Mouse (Mus musculus) kidney, postnatal 14 days (tissue): ENCODE measurements around the gene I830077J02Rik.

Experiments used
- DNase-seq: peaks from one replicate; pipeline ENCODE4 v3.0.0; 2022; ENCODE audit warnings: mixed read lengths

Gene I830077J02Rik

DNA sequence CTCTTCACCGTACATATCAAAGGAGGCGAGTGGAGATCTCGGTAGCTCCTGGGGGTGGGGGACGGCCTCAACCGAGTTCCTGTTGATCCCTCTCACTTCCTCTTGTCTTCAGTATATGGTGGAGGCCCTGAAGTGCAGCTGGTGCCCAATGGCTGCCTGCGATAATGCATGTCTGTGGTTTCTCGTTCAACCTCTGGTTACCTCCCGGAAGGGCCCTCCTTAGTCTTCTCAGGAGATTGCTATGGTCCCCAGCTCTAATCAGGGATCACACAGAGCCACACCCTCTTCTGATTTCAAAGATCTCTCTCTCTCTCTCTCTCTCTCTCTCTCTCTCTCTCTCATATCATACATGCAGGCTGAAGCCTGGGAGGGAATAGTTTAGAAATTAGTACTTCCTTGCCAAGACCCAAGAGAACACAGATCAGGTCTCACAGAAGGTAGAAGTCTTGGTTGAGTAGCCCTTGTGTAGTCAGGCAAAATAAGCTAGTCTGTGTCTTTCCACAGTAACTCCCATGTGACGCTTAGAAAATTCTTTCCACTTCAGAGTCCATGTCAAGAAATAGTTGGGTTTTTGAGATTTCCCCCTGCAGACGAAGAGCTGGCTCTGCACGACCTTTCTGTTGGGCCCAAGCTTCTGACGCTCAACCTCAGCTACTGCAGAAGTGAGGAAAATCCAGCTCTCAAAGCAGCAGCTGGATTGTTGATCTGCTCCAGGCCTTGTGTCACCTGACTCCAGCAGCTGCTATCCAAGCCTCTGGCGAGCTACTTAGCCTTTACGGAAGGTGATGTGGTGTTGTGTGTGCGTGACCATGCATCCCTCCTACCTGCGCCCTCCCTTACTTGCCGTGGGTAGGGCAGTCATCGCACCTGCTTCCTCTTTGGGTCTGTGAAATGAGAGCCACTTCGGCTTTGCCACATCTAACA lies 39.6 kb downstream of the I830077J02Rik start:
- no peak for DNase-seq

DNA sequence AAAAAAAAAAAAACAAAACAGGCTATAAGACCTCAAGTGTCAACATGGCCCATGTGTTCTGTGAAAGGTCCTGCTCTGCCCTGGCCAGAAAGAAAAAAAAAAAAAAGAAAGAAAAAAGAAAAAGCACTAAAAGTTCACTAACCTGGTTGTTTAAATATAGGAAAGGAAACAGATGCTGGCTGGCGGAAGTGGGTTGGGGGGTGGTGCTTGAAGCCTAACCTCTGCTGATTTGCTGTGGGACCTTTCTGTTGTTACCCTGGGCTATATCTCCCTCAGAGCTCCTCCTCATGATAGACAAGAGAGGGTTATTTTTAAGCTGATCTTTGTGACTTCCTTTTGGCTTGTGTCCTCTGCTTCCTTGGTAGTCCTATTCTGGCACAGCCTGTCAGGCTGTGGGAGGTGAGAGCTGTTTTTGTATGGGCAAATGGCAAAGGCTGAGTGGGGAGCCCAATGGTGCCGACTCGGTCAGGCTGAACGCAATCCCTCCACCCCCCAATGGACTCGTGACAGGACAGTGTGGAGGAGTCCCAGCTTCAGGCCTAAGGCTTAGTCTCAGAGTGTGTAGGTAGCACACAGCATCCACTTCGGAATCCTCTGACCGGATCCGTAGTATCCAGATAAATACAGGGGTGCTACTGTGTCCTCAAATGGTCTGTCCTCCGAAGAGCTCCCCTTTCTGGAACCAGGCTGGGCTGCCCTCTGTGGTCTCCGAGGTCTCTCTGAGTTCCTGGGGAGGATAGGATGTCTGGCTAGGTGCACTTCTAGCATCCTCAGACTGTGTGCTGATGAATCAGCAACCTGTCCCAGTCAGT lies 40.5 kb downstream of the I830077J02Rik start:
- DNase-seq, result peak; percentile 54

DNA sequence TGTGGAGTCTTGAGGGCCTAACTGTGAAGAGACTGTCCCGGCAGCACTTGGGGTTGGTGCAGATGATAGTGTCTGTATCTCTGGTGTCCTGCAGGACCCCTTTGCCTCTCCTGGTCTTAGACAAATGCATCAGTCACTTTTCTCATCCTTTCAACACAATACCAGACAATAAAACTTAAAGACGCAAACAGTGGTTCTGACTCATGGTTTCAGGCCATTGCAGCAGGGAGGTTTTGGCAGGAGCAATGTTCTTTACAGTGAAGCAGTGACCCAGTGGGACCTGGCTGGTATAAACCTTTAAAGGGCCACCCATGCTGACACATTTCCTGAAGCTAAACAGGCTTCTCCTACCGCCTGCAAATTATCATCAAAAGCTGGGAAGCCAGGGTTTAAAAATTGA lies 41.3 kb downstream of the I830077J02Rik start:
- DNase-seq, result no peak

DNA sequence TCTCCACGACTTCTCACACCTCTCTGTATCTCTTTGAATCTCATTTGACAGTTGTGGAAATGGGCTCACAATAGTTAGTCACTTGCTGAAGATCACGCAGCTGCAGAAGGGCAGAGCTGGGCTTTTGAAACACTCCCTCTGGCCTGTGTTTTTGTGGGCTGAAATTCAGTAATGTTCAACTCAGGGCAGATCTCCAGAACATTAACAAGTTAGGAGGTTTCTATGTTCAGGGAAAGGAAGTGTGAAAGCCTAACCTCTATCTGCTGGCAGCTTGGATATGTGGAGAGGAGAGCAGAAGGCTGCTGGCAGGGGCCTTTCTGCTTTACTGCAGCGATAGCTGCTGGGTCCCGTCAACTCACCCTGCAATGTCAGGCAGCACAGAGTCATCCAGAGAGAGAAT lies 42.2 kb downstream of the I830077J02Rik start:
- DNase-seq, result no peak

DNA sequence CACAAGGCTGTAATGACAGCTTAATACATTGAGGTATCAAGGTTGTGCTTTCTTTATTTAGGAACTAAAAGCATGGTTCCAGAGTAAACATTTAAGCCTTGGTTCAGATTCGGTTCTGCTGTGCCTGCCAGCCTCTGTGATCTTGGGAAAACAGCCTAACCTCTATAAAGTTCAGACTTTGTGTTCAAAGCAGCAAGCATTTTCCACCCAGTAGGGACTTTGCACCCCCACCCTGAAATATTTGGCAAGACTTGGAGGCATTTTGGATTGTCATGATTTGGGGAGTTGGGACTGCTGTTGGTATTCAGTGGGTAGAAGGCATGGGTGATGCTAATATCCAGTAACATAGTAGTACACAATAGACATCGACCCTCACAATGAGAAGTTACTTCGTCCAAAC lies 43.5 kb downstream of the I830077J02Rik start:
- DNase-seq, result no peak

DNA sequence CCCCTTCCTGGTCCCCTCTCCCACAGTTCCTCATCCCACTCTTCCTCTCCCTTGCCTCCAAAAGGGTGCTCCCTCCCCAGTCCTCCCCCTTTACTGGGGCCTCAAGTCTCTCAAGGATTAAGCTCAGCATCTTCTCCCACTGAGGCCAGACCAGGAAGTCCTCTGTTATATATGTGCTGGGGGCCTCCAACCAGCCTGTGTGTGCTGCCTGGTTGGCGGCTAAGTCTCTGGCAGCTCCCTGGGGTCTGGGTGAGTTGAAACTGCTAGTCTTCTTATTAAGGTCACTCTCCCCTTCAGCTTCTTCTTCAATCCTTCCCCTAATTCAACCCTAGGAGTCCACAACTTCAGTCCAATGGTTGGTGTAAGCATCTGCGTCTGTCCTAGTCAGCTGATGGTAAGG lies 49.4 kb downstream of the I830077J02Rik start:
- DNase-seq, result no peak

DNA sequence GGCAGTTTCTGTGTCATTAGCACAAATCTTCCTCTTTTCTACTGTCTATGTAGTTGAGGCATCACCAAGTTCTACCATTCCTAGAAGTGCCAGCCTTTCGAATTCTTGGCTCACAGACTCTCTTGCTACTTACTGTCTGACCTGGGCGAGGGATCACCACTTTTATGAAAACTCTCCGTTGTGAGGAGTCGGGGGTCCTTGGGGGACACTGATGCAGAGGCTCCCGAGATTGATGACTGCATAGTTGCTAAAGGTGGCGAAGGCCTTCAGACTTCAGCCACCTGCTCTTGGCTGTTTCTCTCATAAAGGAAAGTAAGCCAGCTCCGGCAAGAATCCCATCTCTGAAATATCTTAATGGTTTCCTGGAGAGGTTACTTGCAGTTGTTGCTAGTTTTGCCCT lies 50.4 kb downstream of the I830077J02Rik start:
- DNase-seq, result no peak

DNA sequence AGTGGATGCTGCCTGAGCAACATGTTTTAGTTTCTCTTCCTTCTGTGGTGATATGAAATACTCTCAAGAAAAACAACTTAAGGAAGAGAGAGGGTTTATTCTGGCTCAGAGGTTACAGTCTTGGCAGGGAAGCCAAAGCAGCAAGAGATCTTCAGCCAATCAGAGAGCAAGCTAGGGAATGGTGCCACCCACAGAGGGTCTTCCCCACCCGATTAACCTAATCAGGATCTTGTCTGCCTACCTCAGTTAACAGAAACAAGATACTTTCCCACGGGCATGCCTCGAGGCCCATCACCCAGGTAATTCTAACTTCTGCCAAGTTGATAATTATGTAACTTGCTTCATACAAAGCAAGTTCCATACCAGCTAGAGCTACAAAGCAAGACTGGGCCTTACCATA lies 52.0 kb downstream of the I830077J02Rik start:
- DNase-seq, result no peak

DNA sequence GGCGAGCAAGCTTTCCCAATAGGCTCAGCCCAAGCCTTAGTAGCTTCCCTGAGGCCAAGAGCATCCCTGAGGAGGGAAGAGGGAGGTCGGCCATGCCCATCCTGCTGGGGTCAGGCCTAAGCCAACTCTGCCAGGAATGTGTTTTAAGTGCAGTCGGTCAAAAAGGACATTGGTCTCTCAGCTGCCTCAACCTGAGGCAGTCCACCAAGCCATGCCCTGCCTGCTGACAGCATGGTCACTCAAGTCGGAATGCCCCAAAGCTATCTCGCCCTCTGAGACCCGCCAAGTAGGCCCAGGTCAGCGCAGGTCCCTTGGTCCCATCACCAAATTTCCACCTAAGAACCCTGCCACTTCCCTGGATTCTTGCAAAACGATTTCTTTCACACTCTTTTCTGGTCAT lies 53.7 kb downstream of the I830077J02Rik start:
- DNase-seq, result no peak

DNA sequence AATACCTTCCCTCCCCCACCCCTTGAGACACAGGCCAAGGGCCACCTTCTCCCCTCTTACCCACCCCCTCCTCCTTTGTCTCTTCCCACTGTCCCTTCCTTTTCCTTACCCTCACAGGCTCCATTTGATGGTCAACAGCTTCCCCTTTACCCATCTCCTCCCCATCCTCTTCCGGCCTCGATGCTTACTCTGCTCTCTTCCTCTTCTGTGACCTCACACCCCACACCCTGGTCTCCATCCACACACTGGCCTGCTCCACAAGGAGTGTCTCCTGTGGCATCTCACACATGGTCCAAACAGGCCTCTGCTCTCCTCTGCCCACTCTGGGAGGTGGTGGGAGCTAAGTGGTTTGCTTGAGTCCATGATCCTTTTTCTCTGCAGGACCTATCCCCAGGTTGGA lies 54.5 kb downstream of the I830077J02Rik start:
- no peak for DNase-seq

DNA sequence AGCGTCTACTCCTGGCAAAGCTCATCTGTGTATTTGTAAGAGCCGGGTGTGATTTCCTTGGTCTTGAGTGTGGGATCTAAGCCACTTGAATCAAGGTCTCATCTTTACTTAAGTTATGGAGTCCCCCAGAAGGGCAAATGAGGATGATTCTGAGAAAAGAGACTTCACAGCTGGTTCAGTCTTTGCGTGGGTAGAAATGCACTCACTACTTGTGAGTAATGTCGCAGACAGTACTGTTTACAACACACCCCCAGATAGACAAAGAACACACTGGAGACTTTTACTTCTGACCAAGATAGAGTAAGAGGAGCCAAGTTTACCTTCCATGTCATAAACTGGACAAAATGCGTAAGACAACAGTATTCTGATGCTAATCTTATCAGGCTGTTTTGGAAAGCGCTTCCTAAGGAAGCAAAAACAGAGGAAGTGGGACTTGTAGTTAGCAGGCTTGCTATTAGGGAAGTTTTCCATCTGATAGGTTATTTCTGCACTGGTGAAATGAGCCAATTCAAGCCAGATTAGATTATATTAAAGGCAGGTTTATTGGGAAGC lies 55.1 kb downstream of the I830077J02Rik start:
- no peak for DNase-seq

DNA sequence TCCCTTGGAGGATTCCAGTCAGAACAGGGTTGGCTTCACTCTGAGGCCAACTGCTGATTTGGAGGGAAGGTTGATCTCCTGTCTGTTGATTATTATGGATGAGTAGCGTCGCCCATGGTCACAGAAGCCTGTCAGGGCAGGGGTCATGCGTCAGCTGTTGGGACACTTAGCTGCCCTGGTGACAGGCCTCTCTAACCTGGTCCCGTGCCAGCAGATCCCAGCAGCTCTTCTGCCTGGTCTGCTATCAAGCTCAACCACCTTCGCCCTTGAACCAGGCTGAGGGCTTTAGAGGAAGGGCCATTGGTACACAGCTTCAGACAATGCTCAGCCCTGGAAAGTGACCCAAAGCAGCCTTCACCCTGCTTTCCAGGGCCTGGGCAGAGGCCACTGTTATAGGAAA lies 56.4 kb downstream of the I830077J02Rik start:
- peak; percentile 61 for DNase-seq
